In the genomic region with DNA sequence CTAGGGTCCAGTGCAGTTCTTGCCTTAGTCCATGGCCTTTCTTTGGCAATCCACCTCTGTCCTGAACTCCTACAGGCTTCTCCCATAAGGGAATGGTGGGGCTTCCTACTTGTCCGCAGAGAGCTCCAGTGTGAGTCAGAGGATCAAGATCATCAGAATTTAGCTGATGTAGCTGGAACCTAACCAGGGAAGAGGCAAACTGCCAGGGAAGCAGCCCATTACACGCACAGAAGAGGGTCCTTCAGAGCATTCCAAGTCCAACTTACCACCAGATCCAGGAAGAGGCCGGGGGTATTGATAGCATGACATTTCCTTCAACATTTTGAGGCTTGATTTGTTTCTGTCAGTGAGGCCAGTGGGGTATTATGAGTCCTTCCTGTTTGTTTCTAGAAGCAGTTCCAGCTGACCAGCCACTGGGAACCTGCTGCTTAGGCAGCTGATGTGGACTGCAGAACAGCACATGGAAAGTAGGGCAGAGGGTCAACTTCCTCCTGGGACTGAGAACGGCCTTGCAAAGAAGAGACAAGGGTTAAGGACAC, we compare ENCODE assay signal across 8 mouse cellular contexts. TPM values are rescaled to one million over a fixed set of nuclear protein-coding genes. Genes with fewer than 3 reads are reported as not detected.
A peak's percentile ranks its signal among the peaks of the same experiment; 100 is the strongest.
DNase-seq lines count a peak whose midpoint lies in the region.

No protein-coding gene starts in this region.

- H3K27ac ChIP-seq in brown adipose tissue, adult 24 weeks (replicated peaks; ENCODE audit: low read depth, low read length): peak overlapping the region; percentile 97

- H3K4me1 ChIP-seq in brown adipose tissue, adult 24 weeks (ENCODE audit: control insufficient read depth, insufficient read depth, insufficient read length, low read length): peaks cover 34% of the 10 kb centered on the region

- H3K4me3 ChIP-seq in brown adipose tissue, adult 24 weeks (ENCODE audit: insufficient read depth, low read depth, low read length): no peak overlapping the region

- peak; percentile 23 for DNase-seq in heart, adult 8-10 months (ENCODE audit: low spot score)
- no peak for DNase-seq in heart, postnatal 14 days
- peak; percentile 37 to 70 for DNase-seq in kidney, postnatal 4 days
- DNase-seq in skeletal muscle tissue, adult 2 months (ENCODE audit: low read depth, low spot score): peak; percentile 21
- no peak for DNase-seq in embryo, embryonic 10.5 days (ENCODE audit: low spot score)
- no peak for DNase-seq in thymus, adult 18-20 months
- no peak for DNase-seq in right cerebral cortex, adult 18-20 months

- intact Hi-C loops in heart, postnatal 14 days (cut with DNase I): no loop called here

RNA-seq across cellular contexts. Expression of a gene that starts 11.7 kb away (rescaled TPM):
- total RNA-seq in heart, adult 8-10 months (2022): 10 to 100 TPM in 1 of 4 experiments, 1 to 10 TPM in 3; 8.8 to 11.3 (median 9.4) TPM
- total RNA-seq in heart, postnatal 14 days (2021): 10 to 100 TPM; 13.8 to 14.5 TPM
- polyA plus RNA-seq in brown adipose tissue, adult 24 weeks (2012; ENCODE audit: insufficient read depth, insufficient read length, missing spikeins): 4.3 and 5.5 TPM in 2 replicates

Comparison
In these comparisons a context has a peak if more than half of its experiments do, and no peak if none do; other contexts are left out.
1. DNase-seq: peak in heart, adult 8-10 months (single experiment), kidney, postnatal 4 days (2 of 2) and skeletal muscle tissue, adult 2 months (single experiment); none in heart, postnatal 14 days (0 of 2), embryo, embryonic 10.5 days (single experiment), thymus, adult 18-20 months (0 of 2) and right cerebral cortex, adult 18-20 months (single experiment).